Mouse (Mus musculus): ENCODE results near the gene Ppp1r16b.

Ppp1r16b gene

GRCm38 (mm10) chr2:158692191-158692590 lies 27.0 kb downstream of the Ppp1r16b start:
- DNase-seq (ENCODE audit: low read depth): no peak

- no peak for DNase-seq (ENCODE audit: low read depth)
Measured at GRCm38 (mm10) chr2:158695811-158696210, 30.6 kb downstream of the Ppp1r16b start.

- DNase-seq (ENCODE audit: low read depth): no peak
Measured at GRCm38 (mm10) chr2:158696451-158696850, 31.3 kb downstream of the Ppp1r16b start.

- DNase-seq (ENCODE audit: low read depth): no peak
Measured at GRCm38 (mm10) chr2:158699908-158700307, 34.7 kb downstream of the Ppp1r16b start.

GRCm38 (mm10) chr2:158700535-158701256 lies 35.5 kb downstream of the Ppp1r16b start:
- no peak for DNase-seq (ENCODE audit: low read depth)

- DNase-seq (ENCODE audit: low read depth): no peak
Measured at GRCm38 (mm10) chr2:158701505-158701904, 36.3 kb downstream of the Ppp1r16b start.

GRCm38 (mm10) chr2:158702176-158702575 lies 37.0 kb downstream of the Ppp1r16b start:
- no peak for DNase-seq (ENCODE audit: low read depth)

GRCm38 (mm10) chr2:158704720-158705119 lies 39.5 kb downstream of the Ppp1r16b start:
- DNase-seq (ENCODE audit: low read depth): no peak

- DNase-seq (ENCODE audit: low read depth): no peak
Measured at GRCm38 (mm10) chr2:158705529-158705928, 40.3 kb downstream of the Ppp1r16b start.

- DNase-seq (ENCODE audit: low read depth): peak; percentile 9
Measured at GRCm38 (mm10) chr2:158706704-158707408, 41.7 kb downstream of the Ppp1r16b start.

GRCm38 (mm10) chr2:158708121-158708520 lies 42.9 kb downstream of the Ppp1r16b start:
- DNase-seq (ENCODE audit: low read depth): no peak

- DNase-seq (ENCODE audit: low read depth): no peak
Measured at GRCm38 (mm10) chr2:158711929-158712751, 46.9 kb downstream of the Ppp1r16b start.

GRCm38 (mm10) chr2:158714826-158715225 lies 49.6 kb downstream of the Ppp1r16b start:
- DNase-seq (ENCODE audit: low read depth): no peak

- no peak for DNase-seq (ENCODE audit: low read depth)
Measured at GRCm38 (mm10) chr2:158716066-158716465, 50.9 kb downstream of the Ppp1r16b start.

- DNase-seq (ENCODE audit: low read depth): peak; percentile 28
Measured at GRCm38 (mm10) chr2:158717551-158718418, 52.6 kb downstream of the Ppp1r16b start.

- no peak for DNase-seq (ENCODE audit: low read depth)
Measured at GRCm38 (mm10) chr2:158718816-158719549, 53.8 kb downstream of the Ppp1r16b start.

- no peak for DNase-seq (ENCODE audit: low read depth)
Measured at GRCm38 (mm10) chr2:158720715-158721370, 55.6 kb downstream of the Ppp1r16b start.

GRCm38 (mm10) chr2:158721481-158721880 lies 56.3 kb downstream of the Ppp1r16b start:
- no peak for DNase-seq (ENCODE audit: low read depth)

- DNase-seq (ENCODE audit: low read depth): no peak
Measured at GRCm38 (mm10) chr2:158722135-158722534, 56.9 kb downstream of the Ppp1r16b start.

GRCm38 (mm10) chr2:158722991-158723551 lies 57.9 kb downstream of the Ppp1r16b start:
- DNase-seq (ENCODE audit: low read depth): peak; percentile 64

All from 416B (cell line).